Mouse (Mus musculus): ENCODE data around the gene Tmem147.

Tmem147 gene

GRCm38 (mm10) chr7:30728214-30728613 is 1.1 kb downstream of the Tmem147 start:
- no peak for DNase-seq (ENCODE audit: low spot score in 2 of 2)

GRCm38 (mm10) chr7:30723274-30723953 is 5.9 kb downstream of the Tmem147 start:
- DNase-seq (ENCODE audit: low spot score in 2 of 2) = no peak

- DNase-seq (ENCODE audit: low spot score in 2 of 2) = no peak
Observed at GRCm38 (mm10) chr7:30721286-30721685, 8.1 kb downstream of the Tmem147 start.

- DNase-seq (ENCODE audit: low spot score in 2 of 2) = no peak
Observed at GRCm38 (mm10) chr7:30719669-30720068, 9.7 kb downstream of the Tmem147 start.

- DNase-seq (ENCODE audit: low spot score in 2 of 2) = no peak
Observed at GRCm38 (mm10) chr7:30717716-30718046, 11.7 kb downstream of the Tmem147 start.

GRCm38 (mm10) chr7:30717006-30717715 is 12.2 kb downstream of the Tmem147 start:
- DNase-seq (ENCODE audit: low spot score in 2 of 2) = peak; percentile 83 to 89

GRCm38 (mm10) chr7:30711942-30712341 is 17.4 kb downstream of the Tmem147 start, which contains the start of gene Atp4a:
Atp4a (plus strand) TSS chr7:30712209.
- no peak for DNase-seq (ENCODE audit: low spot score in 2 of 2)

- DNase-seq (ENCODE audit: low spot score in 2 of 2) = no peak
Observed at GRCm38 (mm10) chr7:30707441-30707840, 21.9 kb downstream of the Tmem147 start.

- DNase-seq (ENCODE audit: low spot score in 2 of 2) = no peak
Observed at GRCm38 (mm10) chr7:30706214-30706882, 23.0 kb downstream of the Tmem147 start.

GRCm38 (mm10) chr7:30698589-30698988 is 30.8 kb downstream of the Tmem147 start, which contains the start of gene 2200002J24Rik:
2200002J24Rik (plus strand) TSS chr7:30698926.
- DNase-seq (ENCODE audit: low spot score in 2 of 2) = peak; percentile 27 to 33

GRCm38 (mm10) chr7:30698101-30698500 is 31.2 kb downstream of the Tmem147 start:
- DNase-seq (ENCODE audit: low spot score in 2 of 2) = peak; percentile 57 to 64

GRCm38 (mm10) chr7:30688325-30688724 is 41.0 kb downstream of the Tmem147 start:
- no peak for DNase-seq (ENCODE audit: low spot score in 2 of 2)

- no peak for DNase-seq (ENCODE audit: low spot score in 2 of 2)
Observed at GRCm38 (mm10) chr7:30683425-30683824, 45.9 kb downstream of the Tmem147 start.

GRCm38 (mm10) chr7:30681897-30682296 is 47.4 kb downstream of the Tmem147 start:
- no peak for DNase-seq (ENCODE audit: low spot score in 2 of 2)

- DNase-seq (ENCODE audit: low spot score in 2 of 2) = no peak
Observed at GRCm38 (mm10) chr7:30678263-30678975, 50.9 kb downstream of the Tmem147 start.
